Mouse (Mus musculus) midbrain, embryonic 11.5 days (tissue): ENCODE data around the gene Rrh. TPM values are rescaled to one million over a fixed set of nuclear protein-coding genes. Genes with fewer than 3 reads are reported as not detected.
A peak's percentile ranks its signal among the peaks of the same experiment; 100 is the strongest.

Experiments used
- ATAC-seq: fragments of 200-750 bp; cut with Nextera tagmentation; 2 replicates; pipeline ENCODE4 v1.8.0; 2017; ENCODE audit warnings: moderate TSS enrichment, moderate library complexity; ENCODE audit not compliant: low FRiP score
- DNase-seq: peaks from one replicate; pipeline ENCODE4 v3.0.0; 2015; ENCODE audit warnings: low spot score; ENCODE audit errors: missing footprints
- H3K27ac ChIP-seq: fragments of 300-500 bp; sonication (generic); 2 replicates; pipeline ENCODE4 v1.5.1; 2014; ENCODE audit warnings: low read depth, low read length
- H3K27me3 ChIP-seq: fragments of 300-500 bp; sonication (generic); 2 replicates; pipeline ENCODE4 v1.6.1; 2014; ENCODE audit warnings: mild to moderate bottlenecking, low read length, moderate library complexity, mixed read lengths; ENCODE audit not compliant: control insufficient read depth, insufficient read depth
- H3K36me3 ChIP-seq: fragments of 300-500 bp; sonication (generic); 2 replicates; pipeline ENCODE4 v1.6.1; 2014; ENCODE audit warnings: mild to moderate bottlenecking, low read length, moderate library complexity, mixed read lengths; ENCODE audit not compliant: control insufficient read depth, insufficient read depth
- H3K4me1 ChIP-seq: fragments of 300-500 bp; sonication (generic); 2 replicates; pipeline ENCODE4 v1.6.1; 2014; ENCODE audit warnings: low read length; ENCODE audit not compliant: control insufficient read depth, insufficient read depth
- H3K4me2 ChIP-seq: fragments of 300-500 bp; sonication (generic); 2 replicates; pipeline ENCODE4 v1.6.1; 2014; ENCODE audit warnings: mild to moderate bottlenecking, moderate library complexity
- H3K4me3 ChIP-seq: fragments of 300-500 bp; sonication (generic); 2 replicates; pipeline ENCODE4 v1.5.1; 2014; ENCODE audit warnings: low read depth, low read length
- H3K9ac ChIP-seq: fragments of 300-500 bp; sonication (generic); 2 replicates; pipeline ENCODE4 v1.6.1; 2014; ENCODE audit warnings: low read length
- H3K9me3 ChIP-seq: fragments of 300-500 bp; sonication (generic); 2 replicates; pipeline ENCODE4 v1.6.1; 2016; ENCODE audit warnings: low read length; ENCODE audit not compliant: control insufficient read depth
- WGBS: fragments of 180-500 bp; shearing (Covaris S2); extraction: QIAGEN DNeasy Blood & Tissue Kit; methylation state at CpG from one replicate; pipeline ENCODE4 v1.1.7; 2014; 5-methylcytosine and 5-hydroxymethylcytosine counted together
- polyA plus RNA-seq: library from polyadenylated mRNA; unstranded; fragments of >200 nt; fragmentation: Nextera tagmentation; extraction: Ambion mirVana; gene quantifications from 2 replicates; pipeline ENCODE4 v1.2.1, GENCODE M21; 2014

The Rrh gene
- polyA plus RNA-seq, 1 experiment from 2014 or later = 0.12 TPM

- no peaks in the 10 kb centered on the region for H3K9me3 ChIP-seq
- H3K36me3 ChIP-seq = no peaks in the 10 kb centered on the region; the same call in 1 of the 2 replicates
- H3K4me1 ChIP-seq = peaks cover 8% of the 10 kb centered on the region
- peak within 1 kb of the TSS; percentile 91 for H3K4me3 ChIP-seq
- WGBS = 0% methylated on average over 60 of the region's 60 CpGs
- DNase-seq (peak; percentile 100), ATAC-seq (peak; percentile 95)
- H3K27me3 ChIP-seq = no peaks in the 10 kb centered on the region
- peak within 1 kb of the TSS; percentile 71 for H3K4me2 ChIP-seq
- H3K27ac ChIP-seq = peak within 1 kb of the TSS; percentile 81
- peak within 1 kb of the TSS; percentile 78 for H3K9ac ChIP-seq
These were observed 8.7 kb upstream of the Rrh start, which contains the start of gene Gar1 for GRCm38 (mm10) chr3:129831035-129831568. TSS of gene Gar1 (minus strand) at chr3:129831396.

- Histone ChIP-seq H3K9me3 (no peaks in the 10 kb centered on the region), H3K4me3 (peak overlapping the region; percentile 91), H3K4me2 (peak overlapping the region; percentile 71), H3K36me3 (no peaks in the 10 kb centered on the region; the same call in 1 of the 2 replicates), H3K9ac (peak overlapping the region; percentile 78), H3K27me3 (no peaks in the 10 kb centered on the region), H3K27ac (peak overlapping the region; percentile 81), H3K4me1 (peaks cover 8% of the 10 kb centered on the region)
- DNase-seq (no peak), ATAC-seq (no peak)
- WGBS = under 1% methylated on average over 44 of the region's 45 CpGs
These were observed 8.2 kb upstream of the Rrh start for GRCm38 (mm10) chr3:129830626-129831025.

- peaks cover 8% of the 10 kb centered on the region for H3K4me1 ChIP-seq
- no peak overlapping the region for H3K27ac ChIP-seq
- no peak for ATAC-seq
- no peak for DNase-seq
- WGBS = 93% methylated on average over 5 of the region's 5 CpGs
- H3K9ac ChIP-seq = no peak overlapping the region
- H3K4me3 ChIP-seq = no peak overlapping the region
- H3K4me2 ChIP-seq = no peak overlapping the region
- no peaks in the 10 kb centered on the region for H3K9me3 ChIP-seq
- H3K36me3 ChIP-seq = peaks cover 6% of the 10 kb centered on the region
- H3K27me3 ChIP-seq = no peaks in the 10 kb centered on the region
These were observed 5.3 kb upstream of the Rrh start for GRCm38 (mm10) chr3:129827691-129828090.

- H3K9ac ChIP-seq = no peak overlapping the region
- ATAC-seq (no peak), DNase-seq (no peak)
- H3K36me3 ChIP-seq = peaks cover 6% of the 10 kb centered on the region
- H3K27me3 ChIP-seq = no peaks in the 10 kb centered on the region
- 92% methylated on average over 10 of the region's 10 CpGs for WGBS
- H3K9me3 ChIP-seq = no peaks in the 10 kb centered on the region
- H3K4me3 ChIP-seq = no peak overlapping the region
- H3K4me2 ChIP-seq = no peak overlapping the region
- peaks cover 8% of the 10 kb centered on the region for H3K4me1 ChIP-seq
- H3K27ac ChIP-seq = no peak overlapping the region
These were observed 4.3 kb upstream of the Rrh start for GRCm38 (mm10) chr3:129826691-129827090.

- no peaks in the 10 kb centered on the region for H3K9me3 ChIP-seq
- DNase-seq (no peak), ATAC-seq (no peak)
- H3K27ac ChIP-seq = no peak overlapping the region
- 93% methylated on average over 10 of the region's 10 CpGs for WGBS
- H3K36me3 ChIP-seq = peaks cover 6% of the 10 kb centered on the region
- H3K9ac ChIP-seq = no peak overlapping the region
- no peaks in the 10 kb centered on the region for H3K27me3 ChIP-seq
- no peak overlapping the region for H3K4me2 ChIP-seq
- peaks cover 6% of the 10 kb centered on the region for H3K4me1 ChIP-seq
- no peak overlapping the region for H3K4me3 ChIP-seq
These were observed 2.5 kb upstream of the Rrh start for GRCm38 (mm10) chr3:129824891-129825290.

GRCm38 (mm10) chr3:129824146-129824545 lies 1.8 kb upstream of the Rrh start:
- no peak for DNase-seq
- no peak overlapping the region for H3K27ac ChIP-seq
- H3K27me3 ChIP-seq = no peaks in the 10 kb centered on the region
- H3K4me3 ChIP-seq = no peak overlapping the region
- no peaks in the 10 kb centered on the region; the same call in 1 of the 2 replicates for H3K4me1 ChIP-seq
- H3K36me3 ChIP-seq = peaks cover 6% of the 10 kb centered on the region
- H3K9ac ChIP-seq = no peak overlapping the region
- no peak for ATAC-seq
- H3K9me3 ChIP-seq = no peaks in the 10 kb centered on the region
- WGBS = 93% methylated on average over 4 of the region's 4 CpGs
- no peak overlapping the region for H3K4me2 ChIP-seq

GRCm38 (mm10) chr3:129823293-129823692 lies 906 bp upstream of the Rrh start:
- H3K36me3 ChIP-seq = peaks cover 6% of the 10 kb centered on the region
- DNase-seq = peak; percentile 91
- no peaks in the 10 kb centered on the region; the same call in 1 of the 2 replicates for H3K4me1 ChIP-seq
- WGBS = 58% methylated on average over 5 of the region's 5 CpGs
- H3K27ac ChIP-seq = no peak overlapping the region
- no peak overlapping the region for H3K9ac ChIP-seq
- no peak overlapping the region for H3K4me3 ChIP-seq
- H3K4me2 ChIP-seq = no peak overlapping the region
- peak; percentile 44; the same call in 1 of the 2 replicates for ATAC-seq
- no peaks in the 10 kb centered on the region for H3K9me3 ChIP-seq
- H3K27me3 ChIP-seq = no peaks in the 10 kb centered on the region

- DNase-seq = no peak
- no peaks in the 10 kb centered on the region for H3K27me3 ChIP-seq
- no peak overlapping the region for H3K4me2 ChIP-seq
- no peak overlapping the region for H3K27ac ChIP-seq
- H3K36me3 ChIP-seq = peaks cover 6% of the 10 kb centered on the region
- no peak overlapping the region for H3K9ac ChIP-seq
- ATAC-seq = no peak
- H3K9me3 ChIP-seq = no peaks in the 10 kb centered on the region
- 83% methylated on average over 8 of the region's 8 CpGs for WGBS
- H3K4me1 ChIP-seq = no peaks in the 10 kb centered on the region
- H3K4me3 ChIP-seq = no peak overlapping the region
These were observed 651 bp downstream of the Rrh start for GRCm38 (mm10) chr3:129821736-129822135.

GRCm38 (mm10) chr3:129820847-129821246 lies 1.5 kb downstream of the Rrh start:
- H3K4me3 ChIP-seq = no peak overlapping the region
- 83% methylated on average over 9 of the region's 9 CpGs for WGBS
- no peak for DNase-seq

More at GRCm38 (mm10) chr3:129820847-129821246, 1.5 kb downstream of the Rrh start:
- no peaks in the 10 kb centered on the region for H3K9me3 ChIP-seq
- no peak overlapping the region for H3K4me2 ChIP-seq
- peaks cover 6% of the 10 kb centered on the region for H3K36me3 ChIP-seq
- H3K9ac ChIP-seq = no peak overlapping the region
- ATAC-seq = no peak
- no peak overlapping the region for H3K27ac ChIP-seq
- H3K27me3 ChIP-seq = no peaks in the 10 kb centered on the region
- no peaks in the 10 kb centered on the region for H3K4me1 ChIP-seq
